Mouse (Mus musculus) layer of hippocampus, adult 2 months (tissue): ENCODE data around the gene Arhgap35. TPM values are rescaled to one million over a fixed set of nuclear protein-coding genes. Genes with fewer than 3 reads are reported as not detected.

Experiments
- DNase-seq, 2 experiments: peaks; one replicate each; pipeline ENCODE4 v3.0.0; 2022; ENCODE audit warnings: low spot score in 2 of 2
- H3K27ac ChIP-seq: fragments of 200-600 bp; 2 replicates; pipeline ENCODE4 v1.8.1; 2022
- H3K4me3 ChIP-seq: fragments of 200-600 bp; 2 replicates; pipeline ENCODE4 v1.8.1; 2022; ENCODE audit warnings: mild to moderate bottlenecking
- CTCF ChIP-seq: fragments of 200-600 bp; conservative IDR thresholded peaks from 2 replicates; pipeline ENCODE4 v1.8.1; 2022; ENCODE audit warnings: antibody characterized with exemption, mild to moderate bottlenecking, moderate library complexity
- total RNA-seq, 2 experiments: library from RNA; stranded (reverse); gene quantifications; 2 replicates each; pipeline ENCODE4 v1.2.3; 2021

Arhgap35 gene
- total RNA-seq, 2 experiments from 2014 or later = 124 to 128 TPM

- H3K4me3 ChIP-seq = no peak overlapping the region
- no peak for DNase-seq
- TF ChIP-seq CTCF = no peak
- no peak overlapping the region for H3K27ac ChIP-seq
These were observed 27.1 kb downstream of the Arhgap35 start for GRCm38 (mm10) chr7:16587649-16588048.

GRCm38 (mm10) chr7:16584384-16584783, 30.4 kb downstream of the Arhgap35 start:
- H3K4me3 ChIP-seq = no peak overlapping the region
- no peak for TF ChIP-seq CTCF
- no peak overlapping the region for H3K27ac ChIP-seq
- no peak for DNase-seq

GRCm38 (mm10) chr7:16583775-16584174, 31.0 kb downstream of the Arhgap35 start:
- DNase-seq = no peak
- Histone ChIP-seq H3K4me3 (no peak overlapping the region), H3K27ac (no peak overlapping the region)
- no peak for TF ChIP-seq CTCF

- DNase-seq = no peak
- H3K4me3 ChIP-seq = no peak overlapping the region
- no peak for TF ChIP-seq CTCF
- no peak overlapping the region for H3K27ac ChIP-seq
These were observed 32.5 kb downstream of the Arhgap35 start for GRCm38 (mm10) chr7:16582299-16582698.

- no peak for TF ChIP-seq CTCF
- peak overlapping the region; percentile 62 for H3K27ac ChIP-seq
- no peak overlapping the region for H3K4me3 ChIP-seq
- no peak for DNase-seq
These were observed 33.3 kb downstream of the Arhgap35 start for GRCm38 (mm10) chr7:16581276-16582100.

GRCm38 (mm10) chr7:16576719-16577118, 38.1 kb downstream of the Arhgap35 start:
- no peak for TF ChIP-seq CTCF
- no peak overlapping the region for H3K4me3 ChIP-seq

GRCm38 (mm10) chr7:16571191-16571590, 43.6 kb downstream of the Arhgap35 start:
- peak overlapping the region; percentile 16; the same call in 1 of the 2 replicates for H3K27ac ChIP-seq
- no peak for TF ChIP-seq CTCF
- no peak overlapping the region for H3K4me3 ChIP-seq
- no peak for DNase-seq

More at GRCm38 (mm10) chr7:16576719-16577118, 38.1 kb downstream of the Arhgap35 start:
- no peak overlapping the region for H3K27ac ChIP-seq
- DNase-seq = no peak

GRCm38 (mm10) chr7:16570737-16571136, 44.1 kb downstream of the Arhgap35 start:
- TF ChIP-seq CTCF = no peak
- H3K27ac ChIP-seq = peak overlapping the region; percentile 16; the same call in 1 of the 2 replicates
- DNase-seq = no peak

GRCm38 (mm10) chr7:16564491-16564890, 50.3 kb downstream of the Arhgap35 start:
- Histone ChIP-seq H3K27ac (no peak overlapping the region), H3K4me3 (no peak overlapping the region)
- no peak for TF ChIP-seq CTCF
- DNase-seq = no peak

More at GRCm38 (mm10) chr7:16570737-16571136, 44.1 kb downstream of the Arhgap35 start:
- no peak overlapping the region for H3K4me3 ChIP-seq

- H3K4me3 ChIP-seq = no peak overlapping the region
- DNase-seq = no peak
- H3K27ac ChIP-seq = peak overlapping the region; percentile 68
- TF ChIP-seq CTCF = no peak
These were observed 56.8 kb downstream of the Arhgap35 start for GRCm38 (mm10) chr7:16557783-16558538.

- DNase-seq = no peak
- Histone ChIP-seq H3K4me3 (no peak overlapping the region), H3K27ac (peak overlapping the region; percentile 68)
- no peak for TF ChIP-seq CTCF
These were observed 57.5 kb downstream of the Arhgap35 start for GRCm38 (mm10) chr7:16557251-16557650.

GRCm38 (mm10) chr7:16554215-16554614, 60.6 kb downstream of the Arhgap35 start:
- no peak overlapping the region for H3K27ac ChIP-seq
- TF ChIP-seq CTCF = no peak
- DNase-seq = no peak
- no peak overlapping the region for H3K4me3 ChIP-seq

GRCm38 (mm10) chr7:16551581-16551980, 63.2 kb downstream of the Arhgap35 start:
- TF ChIP-seq CTCF = no peak
- no peak for DNase-seq
- no peak overlapping the region for H3K4me3 ChIP-seq

More at GRCm38 (mm10) chr7:16551581-16551980, 63.2 kb downstream of the Arhgap35 start:
- no peak overlapping the region for H3K27ac ChIP-seq
